Mouse (Mus musculus) urinary bladder, adult 18-20 months (tissue): ENCODE measurements around the gene Sh3bgrl.
"Not testable (repeated sequence)": the region's sequence is repeated elsewhere in the genome, so short reads cannot be mapped to it uniquely, and the experiment has no call there.

Source experiments
- DNase-seq, 2 experiments: peaks; one replicate each; pipeline ENCODE4 v3.0.0; 2022; ENCODE audit warnings: low spot score in 2 of 2, mixed read lengths in 2 of 2

The Sh3bgrl gene

GRCm38 (mm10) chrX:109095245-109096242 is at the start of gene Sh3bgrl:
Sh3bgrl (plus strand) TSS chrX:109095365.
- peak; percentile 33 to 69 for DNase-seq

GRCm38 (mm10) chrX:109047773-109048172 is 47.4 kb upstream of the Sh3bgrl start:
- DNase-seq: no peak

DNA sequence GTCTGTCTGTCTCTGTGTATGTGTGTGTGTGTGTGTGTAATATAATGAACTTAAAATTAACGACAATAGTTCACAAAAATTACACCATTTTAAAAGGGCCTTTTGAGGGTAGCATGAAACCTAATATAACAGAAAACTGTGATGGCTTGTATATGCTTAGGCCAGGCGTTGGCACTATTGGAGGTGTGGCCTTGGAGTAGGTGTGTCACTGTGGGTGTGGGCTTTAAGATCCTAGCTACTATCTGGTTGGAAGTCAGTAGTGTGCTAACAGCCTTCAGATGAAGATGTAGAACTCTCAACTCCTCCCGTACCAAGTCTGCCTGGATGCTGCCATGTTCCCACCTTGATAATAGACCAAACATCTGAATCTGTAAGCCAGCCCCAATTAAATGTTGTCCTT is 23.4 kb upstream of the Sh3bgrl start:
- DNase-seq: no peak

DNA sequence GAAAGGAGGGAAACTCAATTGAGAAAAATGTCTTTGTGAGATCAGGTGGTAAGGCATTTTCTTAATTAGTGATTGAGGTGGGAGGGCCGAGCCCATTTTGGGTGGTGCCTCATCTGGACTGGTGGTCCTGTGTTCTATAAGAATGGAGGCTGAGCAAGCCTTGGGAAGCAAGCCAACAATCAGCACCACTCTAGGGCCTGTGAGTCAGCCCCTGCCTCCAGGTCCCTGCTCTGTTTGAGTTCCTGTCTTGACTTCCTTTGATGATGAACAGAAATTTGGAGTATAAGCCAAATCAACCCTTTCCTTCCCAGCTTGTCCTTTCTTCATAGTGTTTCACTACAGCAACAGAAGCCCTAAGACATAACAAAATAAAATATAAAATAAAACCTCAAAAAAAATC is 19.4 kb upstream of the Sh3bgrl start:
- no peak for DNase-seq

DNA sequence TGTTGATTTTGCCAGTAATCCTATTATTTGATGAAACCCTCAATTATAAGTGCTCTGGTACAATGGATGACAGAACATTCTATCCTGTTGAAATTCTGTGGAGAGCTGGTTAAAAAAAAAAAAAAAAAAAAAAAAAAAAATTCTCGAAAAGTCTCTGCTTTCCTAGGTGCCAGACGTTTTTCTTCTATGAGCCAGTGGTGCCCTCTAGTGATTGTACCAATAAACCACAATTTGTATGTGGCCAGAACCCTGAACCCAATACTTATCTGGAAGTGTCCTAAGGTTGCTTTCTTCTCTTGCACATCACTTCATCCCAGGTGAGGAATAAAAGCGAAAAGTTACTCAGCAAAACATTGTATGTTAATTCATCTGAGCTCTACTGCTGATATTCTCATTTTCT is 18.8 kb upstream of the Sh3bgrl start:
- DNase-seq: no peak

DNA sequence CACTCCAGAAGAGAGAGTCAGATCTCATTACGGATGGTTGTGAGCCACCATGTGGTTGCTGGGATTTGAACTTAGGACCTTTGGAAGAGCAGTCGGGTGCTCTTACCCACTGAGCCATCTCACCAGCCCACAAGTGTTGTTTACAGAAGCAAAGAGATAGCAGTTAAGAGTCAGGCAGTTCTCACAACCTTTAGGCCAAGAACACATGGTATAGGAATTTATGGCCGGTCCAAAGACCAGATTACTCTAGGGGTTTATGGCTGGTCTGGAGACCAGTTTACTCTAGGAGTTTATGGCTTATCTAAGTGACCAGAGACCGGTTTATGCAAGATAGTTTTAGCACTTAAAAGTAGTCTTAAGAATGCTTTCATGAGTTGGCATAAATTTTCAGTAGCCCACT is 15.8 kb upstream of the Sh3bgrl start:
- DNase-seq: not testable (repeated sequence)

DNA sequence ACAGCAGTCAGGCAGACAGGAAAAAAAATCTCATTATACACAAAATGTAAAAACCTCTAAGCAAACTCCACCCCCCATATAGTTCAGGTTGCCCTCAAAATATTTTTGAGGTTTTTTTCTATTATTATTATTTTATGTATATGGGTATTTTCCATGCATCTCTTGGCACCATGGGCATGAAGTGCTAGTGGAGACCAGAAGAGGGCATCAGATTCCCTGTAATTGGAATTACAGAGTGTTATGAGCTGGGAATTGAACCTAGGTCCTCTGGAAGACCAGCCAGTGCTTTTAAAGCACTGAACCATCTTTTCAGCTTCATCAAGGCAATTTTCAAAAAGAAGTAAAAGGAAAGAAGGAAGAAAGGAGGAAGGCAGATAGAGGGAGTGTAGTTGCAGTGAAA is 8.1 kb upstream of the Sh3bgrl start:
- no peak for DNase-seq

- DNase-seq: no peak
These were observed 365 bp upstream of the Sh3bgrl start for GRCm38 (mm10) chrX:109094800-109095199.

DNA sequence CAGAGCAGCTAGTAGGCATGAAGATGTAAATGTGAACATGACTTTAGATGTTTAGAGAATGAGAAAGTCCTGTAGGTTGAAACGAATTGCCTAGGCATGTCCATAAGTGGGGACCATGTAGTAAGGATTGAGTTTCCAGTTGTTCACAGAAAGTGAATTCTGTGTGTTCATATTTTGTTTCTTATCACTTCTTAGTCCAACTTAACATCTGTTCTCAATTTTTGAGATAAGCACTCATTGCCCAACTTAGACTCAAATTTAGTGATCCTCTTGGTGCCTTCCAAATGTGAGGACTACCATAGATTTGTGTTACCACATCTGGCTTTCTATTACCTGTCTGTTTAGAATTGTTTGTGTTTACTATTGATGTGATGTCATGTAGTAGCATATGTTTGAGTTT is 3.3 kb downstream of the Sh3bgrl start:
- no peak for DNase-seq

DNA sequence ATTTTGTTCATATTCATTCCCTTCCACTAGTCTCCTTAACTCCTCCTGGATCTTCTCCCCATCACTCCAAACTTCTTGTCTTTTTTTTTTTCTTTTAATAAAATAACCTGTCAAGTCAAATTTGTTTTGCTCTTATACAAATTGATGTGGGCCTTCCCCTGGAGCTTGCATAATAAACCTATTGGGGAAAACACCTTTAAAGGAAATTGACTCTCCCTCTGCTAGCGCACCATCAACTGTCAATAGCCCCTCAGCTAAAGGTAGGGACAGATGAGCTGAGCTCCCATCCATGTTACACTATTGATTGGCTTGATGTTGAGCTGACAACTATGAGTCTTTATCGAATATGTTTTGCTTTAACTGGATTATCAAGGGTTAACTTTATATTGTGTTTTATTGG is 5.3 kb downstream of the Sh3bgrl start:
- DNase-seq: no peak

DNA sequence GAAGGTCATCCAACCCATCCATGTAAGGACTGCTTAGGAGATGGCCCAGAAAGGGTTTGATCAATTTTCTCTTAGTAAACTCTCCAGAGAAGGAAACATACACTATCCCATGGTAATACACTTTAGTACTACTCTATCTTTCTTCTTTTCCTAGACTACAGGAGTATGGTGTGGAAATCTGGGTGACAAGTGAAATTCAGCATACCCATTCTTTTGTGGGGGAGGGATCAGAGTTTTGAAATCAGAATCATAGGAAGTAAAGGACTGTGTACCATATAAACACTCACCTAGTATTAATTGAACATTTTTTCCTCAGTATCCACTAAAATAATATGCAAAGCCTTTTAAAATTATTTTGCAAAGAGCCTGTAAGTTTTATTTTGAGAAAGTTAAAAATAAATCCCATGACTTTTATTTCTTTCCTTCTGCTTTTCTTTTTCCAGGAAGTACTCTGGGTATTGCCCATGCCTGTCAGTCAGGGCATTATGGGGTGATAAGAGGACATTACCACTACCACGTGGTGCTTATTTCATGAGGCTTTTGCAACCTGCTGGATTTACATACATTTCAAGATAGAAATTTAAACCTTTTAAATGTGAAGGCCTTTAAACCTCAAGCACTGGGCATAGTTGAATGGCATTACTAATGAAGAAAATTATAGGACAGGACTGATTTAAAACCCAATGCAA is 13.1 kb downstream of the Sh3bgrl start:
- no peak for DNase-seq

DNA sequence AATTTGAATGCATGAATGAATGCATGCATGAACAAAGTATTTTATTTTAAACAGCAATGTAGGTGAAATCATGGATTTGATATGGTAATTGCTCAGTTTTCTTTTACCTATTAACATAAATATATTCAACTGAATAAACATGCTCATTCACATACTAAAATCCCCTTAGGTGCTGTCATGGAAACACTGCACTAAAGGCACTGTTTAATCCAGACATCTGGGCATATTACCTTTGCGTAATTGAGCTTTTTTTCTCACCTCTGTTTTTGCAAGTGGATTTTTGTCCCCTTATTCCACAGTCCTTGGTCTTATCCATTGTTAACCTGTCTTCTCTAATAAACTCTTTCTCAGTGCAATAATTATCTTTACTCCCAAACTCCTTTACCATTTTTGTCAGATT is 17.7 kb downstream of the Sh3bgrl start:
- DNase-seq: no peak

DNA sequence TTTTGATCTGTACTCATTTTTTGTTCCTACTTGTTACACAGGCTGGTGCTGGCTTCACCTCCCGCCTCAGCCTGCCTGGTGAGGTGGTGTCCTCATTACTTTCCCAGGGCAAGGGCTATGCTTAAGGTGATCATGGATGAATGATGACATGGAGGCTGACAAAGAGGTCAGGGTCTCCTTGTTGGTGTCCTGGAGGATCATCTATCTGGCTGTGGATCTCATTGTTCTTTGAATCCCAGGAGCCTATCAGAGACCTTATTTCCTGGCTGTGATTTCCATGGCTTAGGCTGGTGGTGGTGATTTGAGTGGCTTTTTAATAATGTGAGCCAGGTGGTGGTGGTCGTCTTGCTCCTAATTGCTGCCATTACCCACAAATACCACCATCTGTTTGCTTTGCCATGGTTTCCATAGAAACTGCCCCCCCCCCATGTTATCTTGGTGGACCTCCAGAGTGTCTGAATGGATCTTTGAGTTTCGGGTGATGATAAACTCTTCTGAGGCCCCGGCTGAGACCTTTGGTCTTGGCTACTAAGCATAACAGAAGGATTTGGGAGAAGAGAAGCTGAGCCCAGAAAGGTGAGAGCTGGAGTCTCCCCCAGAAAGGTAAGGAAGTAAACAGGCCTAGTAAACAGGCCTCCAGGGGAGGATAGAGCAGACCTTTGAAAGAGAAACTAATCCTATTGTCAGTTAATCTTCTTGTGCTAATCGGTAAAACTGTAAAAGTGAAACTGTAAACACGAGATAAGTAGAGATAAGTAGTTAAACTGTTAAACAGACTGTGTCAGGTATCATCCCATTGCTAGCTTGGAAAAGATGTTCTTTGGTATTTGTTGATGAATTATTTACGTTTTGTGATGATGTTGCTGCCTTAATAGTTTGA is 18.5 kb downstream of the Sh3bgrl start:
- DNase-seq: no peak

DNA sequence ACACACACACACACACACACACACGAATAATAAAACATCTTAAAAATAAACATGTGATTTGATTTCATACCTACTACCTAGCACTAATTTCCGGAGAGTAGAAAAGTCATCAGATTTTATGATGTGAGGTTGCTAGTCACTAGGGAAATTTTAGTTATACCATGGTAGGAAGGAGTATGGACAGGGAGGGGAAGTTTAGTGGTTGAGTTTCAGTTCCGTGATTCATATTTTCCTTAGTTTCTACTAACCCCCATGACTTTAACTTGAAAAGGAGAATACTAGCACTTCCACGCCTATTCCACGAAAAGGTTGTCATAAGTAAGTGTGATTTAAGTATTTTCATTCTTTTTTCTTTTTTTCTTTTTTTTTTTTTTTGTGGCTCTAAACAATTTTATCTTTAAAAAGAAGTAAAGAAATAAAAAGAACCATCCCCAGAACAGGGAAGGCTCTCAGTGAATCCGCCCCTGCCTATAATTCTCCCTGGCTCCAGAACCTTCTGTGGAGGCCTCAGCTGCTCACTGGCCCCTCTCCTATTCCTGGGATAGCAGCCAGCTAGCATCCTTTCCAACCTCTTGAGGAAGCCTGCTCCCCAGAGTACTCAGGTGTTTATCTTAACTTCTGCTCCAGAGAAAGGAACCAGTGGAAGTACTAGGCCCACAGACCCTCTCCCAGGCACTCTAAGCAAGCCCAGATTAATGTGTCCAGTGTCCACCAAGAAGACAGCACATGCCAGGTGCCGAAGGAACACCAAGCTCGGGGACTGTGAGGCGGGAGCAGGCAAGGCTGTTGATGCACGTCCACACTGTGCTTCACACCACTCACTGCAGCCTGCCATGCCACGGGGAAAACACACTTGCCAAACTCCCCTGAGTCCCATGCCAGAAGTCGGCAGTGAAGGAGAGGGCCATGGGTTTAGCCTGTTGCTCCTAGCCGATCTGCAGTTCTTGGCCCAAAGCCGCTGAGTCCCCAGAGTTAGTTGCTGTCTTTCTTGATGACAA is 25.0 kb downstream of the Sh3bgrl start:
- DNase-seq: no peak

DNA sequence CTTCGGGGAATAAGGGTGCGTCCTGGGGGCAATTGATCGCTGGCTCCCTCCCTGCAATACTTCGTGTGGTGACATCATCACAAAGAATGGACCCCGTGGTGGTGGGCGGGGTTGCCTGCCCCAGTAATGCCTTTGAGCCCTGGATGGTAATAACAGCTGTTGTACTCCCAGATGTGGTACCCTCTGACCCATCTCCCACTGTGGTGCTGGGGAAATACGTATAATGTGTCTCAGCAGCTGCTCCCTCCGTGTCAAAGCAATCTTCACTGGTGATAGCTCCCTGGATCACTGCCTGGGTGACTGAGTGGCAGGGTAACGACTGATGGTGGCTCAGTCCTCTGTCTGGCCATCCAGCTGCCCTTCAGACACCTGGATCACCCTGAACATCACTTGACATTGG is 26.0 kb downstream of the Sh3bgrl start:
- DNase-seq: no peak

DNA sequence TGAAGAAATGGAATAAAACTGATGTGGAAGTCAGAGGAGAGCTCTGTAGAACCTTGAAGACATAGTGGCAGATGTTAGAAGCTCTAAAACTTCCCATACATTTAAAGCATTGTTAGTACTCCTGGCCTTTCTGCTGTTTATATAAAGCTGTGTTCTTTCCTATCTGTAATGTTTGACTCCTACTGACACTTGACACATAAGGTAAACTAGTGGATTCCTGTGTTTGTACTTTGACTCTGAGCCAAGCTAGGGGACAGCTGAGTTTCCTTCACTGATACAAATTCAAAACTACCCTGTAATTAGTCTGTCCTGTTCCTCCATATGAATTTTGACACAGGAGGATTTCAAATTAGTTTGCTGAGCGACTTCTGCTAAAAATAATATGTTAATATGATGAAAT is 27.5 kb downstream of the Sh3bgrl start:
- DNase-seq: no peak

GRCm38 (mm10) chrX:109123762-109124161 is 28.6 kb downstream of the Sh3bgrl start:
- no peak for DNase-seq

- DNase-seq: no peak
These were observed 31.7 kb downstream of the Sh3bgrl start for GRCm38 (mm10) chrX:109126847-109127246.

DNA sequence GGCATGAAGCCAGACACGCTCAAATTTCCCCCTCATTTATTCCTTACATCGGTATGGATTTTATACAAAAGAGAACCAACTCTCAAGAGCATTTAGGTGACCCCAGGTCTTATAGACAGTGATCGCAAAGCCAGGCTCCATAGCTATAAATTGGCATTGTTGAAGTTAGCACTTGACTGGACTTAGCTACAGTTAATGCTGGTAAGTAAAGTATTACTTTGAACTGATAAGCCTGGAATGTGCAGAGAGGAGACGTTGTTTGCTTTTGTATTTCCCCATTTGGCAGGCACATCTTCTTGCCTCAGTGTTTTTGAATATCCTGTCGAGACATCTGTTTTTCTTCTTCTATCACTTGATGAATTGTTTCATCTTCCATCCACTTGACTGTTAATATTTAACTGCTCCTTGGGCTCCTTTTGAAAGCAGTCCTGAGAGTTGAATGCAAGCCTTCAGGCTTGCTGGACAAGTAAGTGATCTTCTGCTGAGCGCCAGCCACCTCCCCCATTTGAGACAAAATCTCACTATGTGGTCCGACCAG is 32.5 kb downstream of the Sh3bgrl start:
- no peak for DNase-seq

GRCm38 (mm10) chrX:109130066-109130465 is 34.9 kb downstream of the Sh3bgrl start:
- no peak for DNase-seq
